Mouse (Mus musculus) stomach, postnatal 0 days (tissue): ENCODE data around the gene Rpap1.

Source experiments
- CTCF ChIP-seq: IDR thresholded peaks from 2 replicates; pipeline ENCODE4 v1.5.1; 2016; ENCODE audit warnings: antibody characterized with exemption, low read depth, mild to moderate bottlenecking, moderate library complexity
- EP300 ChIP-seq: optimal IDR thresholded peaks from 2 replicates; pipeline ENCODE3; 2016; ENCODE audit warnings: antibody characterized with exemption

- TF ChIP-seq EP300 (no peak), CTCF (no peak)
These were observed 24.3 kb upstream of the Rpap1 start for GRCm38 (mm10) chr2:119811490-119812146.
